Mouse (Mus musculus) CD8-positive naive resting alpha-beta T cell, adult 2 months (primary cell): Measurements from ENCODE around the gene Olfr1129.
"Not testable (repeated sequence)": the region's sequence is repeated elsewhere in the genome, so short reads cannot be mapped to it uniquely, and the experiment has no call there.

Experiments
- DNase-seq, 2 experiments: peaks; one replicate each; pipeline ENCODE4 v3.0.0; 2022; ENCODE audit warnings: low read depth in 2 of 2, low spot score in 2 of 2

Gene Olfr1129

GRCm38 (mm10) chr2:87573602-87574001 lies at the start of gene Olfr1129:
Gene Olfr1129, plus strand, starts transcription at chr2:87573902.
- DNase-seq = not testable (repeated sequence)

DNA sequence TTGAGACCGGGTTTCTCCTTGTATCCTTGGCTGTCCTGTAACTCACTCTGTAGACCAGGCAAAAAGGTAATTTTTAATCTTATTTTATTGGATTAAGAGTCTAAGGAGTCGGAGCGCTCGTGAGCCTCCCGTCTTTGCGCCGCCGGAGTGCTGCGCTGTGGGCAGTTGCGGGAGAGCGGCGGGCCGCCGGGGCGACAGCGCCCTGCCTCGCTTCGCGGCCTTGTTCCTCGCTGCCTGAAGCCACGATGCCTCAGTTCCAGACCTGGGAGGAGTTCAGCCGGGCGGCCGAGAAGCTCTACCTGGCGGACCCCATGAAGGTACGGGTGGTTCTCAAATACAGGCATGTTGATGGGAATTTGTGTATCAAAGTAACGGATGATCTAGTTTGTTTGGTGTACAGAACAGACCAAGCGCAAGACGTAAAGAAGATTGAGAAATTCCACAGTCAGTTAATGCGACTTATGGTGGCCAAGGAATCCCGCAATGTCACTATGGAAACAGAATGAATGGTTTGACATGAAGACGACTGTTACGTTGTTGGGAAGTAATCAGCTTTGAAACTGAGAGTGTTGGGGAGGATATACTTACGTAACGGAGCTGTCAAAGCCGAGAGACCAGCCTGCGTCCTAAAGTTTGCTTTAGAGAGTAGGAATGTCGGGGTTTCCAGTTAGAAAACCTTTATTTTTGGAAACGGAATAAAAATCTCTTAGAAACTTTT lies 47.6 kb upstream of the Olfr1129 start:
- DNase-seq = not testable (repeated sequence)

DNA sequence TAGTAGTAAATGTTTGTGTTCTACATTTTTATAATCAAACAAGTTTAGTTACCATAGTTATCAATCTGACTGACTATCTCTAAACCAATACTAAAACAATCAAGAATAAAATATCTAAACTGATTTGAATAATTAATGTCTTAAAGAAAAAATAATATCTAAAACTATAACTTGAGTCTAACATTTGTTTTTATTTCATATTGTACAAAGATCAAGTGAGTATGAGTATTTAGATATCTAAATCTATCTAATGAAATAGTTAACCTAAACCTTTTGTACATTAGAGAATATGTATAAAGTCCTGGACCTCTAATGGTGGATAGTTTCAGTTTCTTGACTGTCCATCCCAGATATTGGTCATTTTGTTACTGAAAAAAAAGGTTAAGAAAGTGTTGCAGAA lies 42.2 kb upstream of the Olfr1129 start, which contains the start of gene Olfr153:
Olfr153 (plus strand) TSS at position 301 of the 400 bp plus-strand sequence.
- no peak for DNase-seq

DNA sequence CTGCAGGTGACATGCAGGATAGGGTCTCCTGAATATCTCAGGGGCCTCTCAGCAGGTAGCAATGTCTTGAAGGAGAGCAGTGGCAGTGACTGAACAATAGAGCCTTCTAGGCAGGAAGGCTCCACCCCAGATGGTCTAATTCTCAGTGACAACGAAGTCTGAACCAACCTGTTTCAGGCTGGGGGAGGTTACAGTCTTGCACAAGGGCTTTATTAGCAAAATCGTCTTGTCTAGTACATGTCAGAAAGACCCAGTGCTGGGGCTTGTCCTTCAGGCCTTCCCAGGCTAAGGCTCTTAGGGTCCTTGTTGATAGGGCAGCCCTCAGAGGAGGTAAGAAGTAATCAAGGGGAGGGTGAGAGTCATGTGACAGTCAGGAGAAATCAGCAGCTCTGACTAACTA lies 38.9 kb upstream of the Olfr1129 start:
- no peak for DNase-seq

DNA sequence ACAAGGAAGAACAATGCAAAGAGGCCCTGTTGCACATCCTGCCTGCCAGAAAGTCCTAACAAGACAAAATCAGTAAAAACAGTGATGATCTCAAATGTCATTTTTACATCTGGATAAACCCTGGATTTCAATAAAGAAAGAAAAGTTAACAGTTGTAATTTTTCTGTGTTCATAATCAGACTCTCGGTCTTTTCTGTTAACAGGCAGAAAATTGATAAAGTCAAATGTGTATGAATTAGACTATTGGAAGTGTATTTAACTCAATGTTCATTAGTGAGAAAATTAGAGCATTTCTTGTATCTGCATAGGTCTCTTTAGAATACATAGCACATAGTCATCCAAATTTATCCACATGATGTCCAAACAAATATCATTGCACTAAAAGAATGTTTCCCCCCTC lies 28.3 kb upstream of the Olfr1129 start, which contains the start of gene Olfr1128:
Olfr1128 (minus strand) TSS at position 101 of the 400 bp plus-strand sequence.
- DNase-seq = no peak

- DNase-seq = not testable (repeated sequence)
Observed at GRCm38 (mm10) chr2:87605912-87606311, 32.2 kb downstream of the Olfr1129 start, which contains the start of gene Olfr1130. Gene Olfr1130, plus strand, starts transcription at chr2:87606212.

GRCm38 (mm10) chr2:87626804-87627203 lies 53.1 kb downstream of the Olfr1129 start, which contains the start of gene Olfr1131:
Gene Olfr1131, plus strand, starts transcription at chr2:87627104.
- DNase-seq = no peak
